Mouse (Mus musculus) heart, embryonic 16.5 days (tissue): ENCODE results near the gene Ugt1a2. TPM values are rescaled to one million over a fixed set of nuclear protein-coding genes. Genes with fewer than 3 reads are reported as not detected.
"Not testable (repeated sequence)": the region's sequence is repeated elsewhere in the genome, so short reads cannot be mapped to it uniquely, and the experiment has no call there.

Source experiments
- ATAC-seq: fragments of 200-750 bp; cut with Nextera tagmentation; replicated peaks from 2 replicates; pipeline ENCODE4 v1.8.0; 2017; ENCODE audit warnings: moderate number of reproducible peaks; ENCODE audit not compliant: insufficient read depth, low FRiP score; ENCODE audit errors: extremely low read depth
- H3K27ac ChIP-seq: fragments of 300-500 bp; sonication (generic); 2 replicates; pipeline ENCODE4 v1.5.1; 2014; ENCODE audit warnings: mild to moderate bottlenecking, low read length, control low read depth, moderate library complexity
- H3K27me3 ChIP-seq: fragments of 300-500 bp; sonication (generic); 2 replicates; pipeline ENCODE4 v1.6.1; 2014; ENCODE audit warnings: low read length, mixed read lengths; ENCODE audit not compliant: control insufficient read depth, insufficient read depth
- H3K36me3 ChIP-seq: fragments of 300-500 bp; sonication (generic); 2 replicates; pipeline ENCODE4 v1.6.1; 2014; ENCODE audit not compliant: control insufficient read depth, insufficient read depth
- H3K4me1 ChIP-seq: fragments of 300-500 bp; sonication (generic); 2 replicates; pipeline ENCODE4 v1.6.1; 2014; ENCODE audit warnings: low read length, mixed read lengths; ENCODE audit not compliant: control insufficient read depth, insufficient read depth
- H3K4me2 ChIP-seq: fragments of 300-500 bp; sonication (generic); 2 replicates; pipeline ENCODE4 v1.6.1; 2014; ENCODE audit warnings: low read depth, mild to moderate bottlenecking, control low read depth, low read length
- H3K4me3 ChIP-seq: fragments of 300-500 bp; sonication (generic); 2 replicates; pipeline ENCODE4 v1.5.1; 2014; ENCODE audit warnings: mild to moderate bottlenecking, control low read depth, low read length
- H3K9ac ChIP-seq: fragments of 300-500 bp; sonication (generic); 2 replicates; pipeline ENCODE4 v1.6.1; 2014; ENCODE audit warnings: low read length, control low read depth
- H3K9me3 ChIP-seq: fragments of 300-500 bp; sonication (generic); replicated peaks from 2 replicates; pipeline ENCODE4 v1.6.1; 2016; ENCODE audit warnings: low read length; ENCODE audit not compliant: control insufficient read depth
- WGBS: fragments of 180-500 bp; shearing (Covaris S2); extraction: QIAGEN DNeasy Blood & Tissue Kit; methylation state at CpG from one replicate; pipeline ENCODE4 v1.1.7; 2014; 5-methylcytosine and 5-hydroxymethylcytosine counted together
- polyA plus RNA-seq: library from polyadenylated mRNA; unstranded; fragments of >200 nt; fragmentation: Nextera tagmentation; extraction: Ambion mirVana; gene quantifications from 2 replicates; pipeline ENCODE4 v1.2.1, GENCODE M21; 2015

Gene Ugt1a2
- polyA plus RNA-seq, 1 experiment from 2014 or later, result not detected

DNA sequence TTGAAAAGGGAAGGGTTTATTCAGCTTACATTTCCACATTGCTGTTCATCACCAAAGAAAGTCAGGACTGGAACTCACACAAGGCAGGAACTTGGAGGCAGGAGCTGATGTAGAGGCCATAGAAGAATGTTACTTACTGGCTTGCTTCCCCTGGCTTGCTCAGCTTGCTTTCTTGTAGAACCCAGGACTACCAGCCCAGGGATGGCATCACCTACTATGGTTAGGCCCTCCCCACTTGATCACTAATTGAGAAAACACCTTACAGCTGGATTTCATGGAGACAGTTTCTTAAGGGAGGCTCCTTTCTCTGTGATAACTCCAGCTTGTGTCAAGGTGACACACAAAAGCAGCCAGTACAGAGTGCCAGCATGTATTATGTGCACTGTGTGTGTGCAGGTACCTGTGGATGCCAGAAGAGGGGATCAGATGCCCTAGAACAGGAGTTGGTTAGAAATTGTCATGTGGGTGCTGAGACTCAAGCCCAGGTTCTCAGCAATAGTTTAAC is 22.7 kb downstream of the Ugt1a2 start:
- H3K4me1 ChIP-seq, H3K27ac ChIP-seq, H3K27me3 ChIP-seq, H3K36me3 ChIP-seq, H3K9ac ChIP-seq, H3K4me3 ChIP-seq, ATAC-seq, H3K4me2 ChIP-seq: not testable (repeated sequence)
- H3K9me3 ChIP-seq, result peaks cover 31% of the 10 kb centered on the region

DNA sequence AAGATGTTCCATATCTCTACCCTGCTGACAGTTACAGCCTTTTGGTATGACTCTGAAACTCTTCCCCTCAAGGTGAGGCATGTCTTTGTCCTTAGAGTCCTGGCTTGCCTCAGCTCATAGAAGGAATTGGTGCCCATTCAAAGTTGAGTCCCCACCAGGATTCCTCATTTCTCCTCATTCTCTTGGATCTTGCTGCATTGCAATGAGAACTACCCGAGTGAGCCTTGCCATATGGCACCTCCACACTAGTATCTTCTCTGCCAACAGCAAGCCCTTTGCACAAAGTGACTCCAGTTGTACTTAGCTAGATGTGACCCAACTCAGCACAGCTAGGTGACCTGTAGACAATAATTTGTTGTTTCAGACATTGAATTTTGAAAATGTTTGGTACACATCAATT is 23.2 kb downstream of the Ugt1a2 start:
- 36% methylated on average over 1 of the region's 1 CpGs for WGBS
- Histone ChIP-seq H3K36me3 (no peaks in the 10 kb centered on the region), H3K4me3 (no peak overlapping the region), H3K9ac (no peak overlapping the region), H3K9me3 (peaks cover 36% of the 10 kb centered on the region), H3K4me2 (no peak overlapping the region), H3K27ac (no peak overlapping the region), H3K4me1 (no peaks in the 10 kb centered on the region), H3K27me3 (no peaks in the 10 kb centered on the region)
- ATAC-seq, result no peak

DNA sequence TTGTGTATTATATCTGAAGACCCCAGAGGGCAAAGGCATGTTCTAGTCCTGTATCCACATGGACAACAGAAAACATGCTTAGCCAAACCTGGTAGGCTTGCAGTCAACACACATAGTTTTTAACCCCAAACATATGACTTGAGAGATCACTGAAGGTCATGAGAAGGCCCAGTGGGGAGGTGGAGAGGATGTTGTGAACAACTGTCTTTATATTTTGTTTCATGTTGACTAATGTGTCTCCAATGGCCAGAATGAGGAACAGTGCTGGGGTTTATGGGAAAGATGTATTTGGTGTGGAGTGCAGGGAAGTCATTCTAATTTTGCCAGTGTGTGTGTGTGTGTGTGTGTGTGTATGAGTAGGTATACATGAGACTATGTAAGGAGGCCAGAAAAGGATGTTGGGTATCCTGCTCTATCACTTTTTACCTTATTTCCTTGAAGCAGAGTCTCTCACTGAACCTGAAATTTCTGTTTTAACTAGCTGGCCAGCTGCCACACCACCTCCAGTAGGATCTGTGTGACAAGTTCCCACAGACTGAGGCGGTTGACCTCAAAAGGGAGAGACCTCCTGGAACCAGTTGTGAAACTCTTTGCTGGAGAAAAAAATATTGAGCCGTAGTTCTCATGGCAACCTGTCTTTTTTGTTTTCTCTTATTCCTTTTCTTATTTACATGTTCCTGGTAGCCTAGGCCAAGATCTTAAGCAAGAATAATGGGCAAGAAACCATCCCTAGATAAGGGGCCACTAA is 23.8 kb downstream of the Ugt1a2 start:
- H3K4me1 ChIP-seq, result no peaks in the 10 kb centered on the region
- no peak overlapping the region for H3K4me2 ChIP-seq
- no peak overlapping the region for H3K9ac ChIP-seq
- ATAC-seq, result no peak
- H3K4me3 ChIP-seq, result no peak overlapping the region
- peaks cover 42% of the 10 kb centered on the region for H3K9me3 ChIP-seq
- no peaks in the 10 kb centered on the region for H3K36me3 ChIP-seq
- H3K27me3 ChIP-seq, result no peaks in the 10 kb centered on the region
- WGBS, result 61% methylated on average over 2 of the region's 2 CpGs
- H3K27ac ChIP-seq, result no peak overlapping the region

- not testable (repeated sequence) for ATAC-seq, H3K4me3 ChIP-seq, H3K36me3 ChIP-seq, H3K4me1 ChIP-seq, H3K27ac ChIP-seq, H3K27me3 ChIP-seq, H3K4me2 ChIP-seq, H3K9ac ChIP-seq
- 36% methylated on average over 2 of the region's 2 CpGs for WGBS
- H3K9me3 ChIP-seq, result peaks cover 53% of the 10 kb centered on the region
Observed at GRCm38 (mm10) chr1:88225301-88225700, 24.9 kb downstream of the Ugt1a2 start.

DNA sequence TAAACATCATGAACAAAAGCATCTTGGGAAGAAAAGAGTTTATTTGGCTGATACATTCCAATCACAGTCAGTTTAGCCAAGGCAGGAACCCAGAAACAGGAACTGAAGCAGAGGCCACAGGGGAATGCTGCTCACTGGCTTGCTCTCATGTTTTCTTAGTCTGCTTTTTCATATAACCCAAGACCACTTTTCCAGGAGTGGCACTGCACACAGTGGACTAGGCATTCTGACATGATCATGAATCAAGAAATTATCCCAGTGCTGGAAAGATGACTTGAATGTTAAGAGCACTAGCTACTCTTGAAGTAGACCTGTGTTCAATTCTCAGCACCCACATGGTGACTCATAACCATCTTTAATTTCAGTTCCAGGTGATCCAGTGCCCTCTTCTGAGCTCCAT is 25.3 kb downstream of the Ugt1a2 start:
- Histone ChIP-seq H3K36me3 (no peaks in the 10 kb centered on the region), H3K27ac (no peak overlapping the region), H3K9ac (no peak overlapping the region), H3K4me2 (no peak overlapping the region), H3K4me3 (no peak overlapping the region), H3K4me1 (no peaks in the 10 kb centered on the region), H3K27me3 (no peaks in the 10 kb centered on the region), H3K9me3 (peaks cover 57% of the 10 kb centered on the region)
- ATAC-seq, result no peak

DNA sequence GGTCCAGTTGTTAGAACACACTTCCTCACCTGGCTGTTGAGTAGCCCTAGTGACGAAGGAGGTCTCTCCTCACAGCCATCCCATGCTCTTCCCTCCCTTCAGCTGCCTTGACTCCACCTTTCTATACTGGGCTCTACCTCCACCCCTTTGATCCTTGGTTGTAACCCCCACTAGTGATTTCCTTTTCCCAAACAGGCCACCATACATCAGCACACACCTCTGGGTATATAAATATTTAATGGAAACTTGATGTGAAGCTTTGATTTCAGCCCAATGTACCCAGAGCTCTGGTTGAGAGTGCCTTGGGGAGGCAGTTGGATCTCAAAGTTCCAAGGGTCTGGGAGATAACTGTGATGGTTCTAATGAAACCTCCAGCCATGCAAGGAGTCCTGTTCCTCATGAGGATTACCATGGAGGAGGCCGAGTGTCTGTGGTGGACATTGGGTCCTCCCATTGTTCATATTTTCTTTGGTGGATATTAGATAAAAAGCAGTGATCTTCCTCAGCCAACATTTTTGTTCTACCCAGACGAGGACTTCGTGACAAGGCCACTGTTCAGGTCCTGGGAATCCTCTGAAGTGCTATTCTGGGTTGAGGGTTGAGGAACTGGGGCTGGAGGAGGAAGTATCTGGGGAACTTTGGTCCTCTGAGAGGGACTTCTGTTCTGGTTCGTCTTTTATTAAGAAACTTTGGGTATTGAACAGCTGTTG is 26.4 kb downstream of the Ugt1a2 start, which contains the start of gene Mroh2a:
Gene Mroh2a, plus strand, starts transcription at position 317 of the 710 bp plus-strand sequence.
- Histone ChIP-seq H3K4me2 (no peak within 1 kb of the TSS), H3K27me3 (no peaks in the 10 kb centered on the region), H3K4me3 (no peak within 1 kb of the TSS), H3K27ac (no peak within 1 kb of the TSS), H3K36me3 (no peaks in the 10 kb centered on the region), H3K4me1 (no peaks in the 10 kb centered on the region), H3K9me3 (peaks cover 68% of the 10 kb centered on the region), H3K9ac (no peak within 1 kb of the TSS)
- ATAC-seq, result no peak
- 47% methylated on average over 5 of the region's 5 CpGs for WGBS

GRCm38 (mm10) chr1:88227482-88227881 is 27.1 kb downstream of the Ugt1a2 start:
- Histone ChIP-seq H3K9me3 (peaks cover 72% of the 10 kb centered on the region), H3K4me3 (no peak overlapping the region), H3K4me1 (no peaks in the 10 kb centered on the region), H3K36me3 (no peaks in the 10 kb centered on the region), H3K4me2 (no peak overlapping the region), H3K27ac (no peak overlapping the region), H3K9ac (no peak overlapping the region), H3K27me3 (no peaks in the 10 kb centered on the region)
- 48% methylated on average over 2 of the region's 2 CpGs for WGBS
- no peak for ATAC-seq

GRCm38 (mm10) chr1:88228121-88228520 is 27.7 kb downstream of the Ugt1a2 start:
- H3K27me3 ChIP-seq, result no peaks in the 10 kb centered on the region
- no peak overlapping the region for H3K27ac ChIP-seq
- no peak for ATAC-seq
- H3K36me3 ChIP-seq, result no peaks in the 10 kb centered on the region
- H3K9ac ChIP-seq, result no peak overlapping the region
- peaks cover 79% of the 10 kb centered on the region for H3K9me3 ChIP-seq
- 65% methylated on average over 7 of the region's 7 CpGs for WGBS
- no peak overlapping the region for H3K4me3 ChIP-seq
- H3K4me2 ChIP-seq, result no peak overlapping the region
- no peaks in the 10 kb centered on the region for H3K4me1 ChIP-seq

- Histone ChIP-seq H3K27me3 (no peaks in the 10 kb centered on the region), H3K27ac (no peak overlapping the region), H3K36me3 (no peaks in the 10 kb centered on the region), H3K4me2 (no peak overlapping the region), H3K9ac (no peak overlapping the region), H3K4me1 (no peaks in the 10 kb centered on the region), H3K9me3 (peaks cover 92% of the 10 kb centered on the region), H3K4me3 (no peak overlapping the region)
- WGBS, result 67% methylated on average over 3 of the region's 3 CpGs
- no peak for ATAC-seq
Observed at GRCm38 (mm10) chr1:88229566-88229965, 29.2 kb downstream of the Ugt1a2 start.
